Mouse (Mus musculus) retina, adult 2 months (tissue): ENCODE measurements around the gene Hsd3b6.
"Not testable (repeated sequence)": the region's sequence is repeated elsewhere in the genome, so short reads cannot be mapped to it uniquely, and the experiment has no call there.

Experiments used
- DNase-seq: peaks from one replicate; pipeline ENCODE4 v3.0.0-alpha.2; 2012; ENCODE audit warnings: low read depth, low spot score

The Hsd3b6 gene

GRCm38 (mm10) chr3:98814101-98814670, at the start of gene Hsd3b6:
Gene Hsd3b6 (minus strand): TSS chr3:98814443.
- no peak for DNase-seq

- DNase-seq: no peak
Measured at GRCm38 (mm10) chr3:98862800-98863199, 48.6 kb upstream of the Hsd3b6 start.

- no peak for DNase-seq
Measured at GRCm38 (mm10) chr3:98859576-98859975, 45.3 kb upstream of the Hsd3b6 start, which contains the start of gene Hsd3b1. Gene Hsd3b1 (minus strand): TSS chr3:98859794.

- DNase-seq: no peak
Measured at GRCm38 (mm10) chr3:98858051-98858450, 43.8 kb upstream of the Hsd3b6 start.

GRCm38 (mm10) chr3:98856892-98857291, 42.6 kb upstream of the Hsd3b6 start:
- DNase-seq: no peak

GRCm38 (mm10) chr3:98855160-98855559, 40.9 kb upstream of the Hsd3b6 start:
- DNase-seq: no peak

GRCm38 (mm10) chr3:98853685-98854084, 39.4 kb upstream of the Hsd3b6 start:
- no peak for DNase-seq

GRCm38 (mm10) chr3:98853051-98853450, 38.8 kb upstream of the Hsd3b6 start:
- DNase-seq: no peak

GRCm38 (mm10) chr3:98852631-98853030, 38.4 kb upstream of the Hsd3b6 start:
- no peak for DNase-seq

GRCm38 (mm10) chr3:98851853-98852252, 37.6 kb upstream of the Hsd3b6 start:
- DNase-seq: no peak

GRCm38 (mm10) chr3:98850262-98850661, 36.0 kb upstream of the Hsd3b6 start:
- no peak for DNase-seq

GRCm38 (mm10) chr3:98848898-98849297, 34.7 kb upstream of the Hsd3b6 start:
- DNase-seq: no peak

GRCm38 (mm10) chr3:98812653-98813052, 1.6 kb downstream of the Hsd3b6 start:
- not testable (repeated sequence) for DNase-seq

GRCm38 (mm10) chr3:98805032-98805431, 9.2 kb downstream of the Hsd3b6 start:
- DNase-seq: not testable (repeated sequence)

GRCm38 (mm10) chr3:98786551-98786950, 27.7 kb downstream of the Hsd3b6 start:
- DNase-seq: no peak

- DNase-seq: no peak
Measured at GRCm38 (mm10) chr3:98782181-98782868, 31.9 kb downstream of the Hsd3b6 start.

GRCm38 (mm10) chr3:98780921-98781320, 33.3 kb downstream of the Hsd3b6 start:
- no peak for DNase-seq

- no peak for DNase-seq
Measured at GRCm38 (mm10) chr3:98764155-98764554, 50.1 kb downstream of the Hsd3b6 start.

- no peak for DNase-seq
Measured at GRCm38 (mm10) chr3:98756836-98757235, 57.4 kb downstream of the Hsd3b6 start.
